Mouse (Mus musculus): ENCODE measurements around the gene Nfs1.
A peak's percentile ranks its signal among the peaks of the same experiment; 100 is the strongest.
"Not testable (repeated sequence)": the region's sequence is repeated elsewhere in the genome, so short reads cannot be mapped to it uniquely, and the experiment has no call there.

Nfs1 gene

DNA sequence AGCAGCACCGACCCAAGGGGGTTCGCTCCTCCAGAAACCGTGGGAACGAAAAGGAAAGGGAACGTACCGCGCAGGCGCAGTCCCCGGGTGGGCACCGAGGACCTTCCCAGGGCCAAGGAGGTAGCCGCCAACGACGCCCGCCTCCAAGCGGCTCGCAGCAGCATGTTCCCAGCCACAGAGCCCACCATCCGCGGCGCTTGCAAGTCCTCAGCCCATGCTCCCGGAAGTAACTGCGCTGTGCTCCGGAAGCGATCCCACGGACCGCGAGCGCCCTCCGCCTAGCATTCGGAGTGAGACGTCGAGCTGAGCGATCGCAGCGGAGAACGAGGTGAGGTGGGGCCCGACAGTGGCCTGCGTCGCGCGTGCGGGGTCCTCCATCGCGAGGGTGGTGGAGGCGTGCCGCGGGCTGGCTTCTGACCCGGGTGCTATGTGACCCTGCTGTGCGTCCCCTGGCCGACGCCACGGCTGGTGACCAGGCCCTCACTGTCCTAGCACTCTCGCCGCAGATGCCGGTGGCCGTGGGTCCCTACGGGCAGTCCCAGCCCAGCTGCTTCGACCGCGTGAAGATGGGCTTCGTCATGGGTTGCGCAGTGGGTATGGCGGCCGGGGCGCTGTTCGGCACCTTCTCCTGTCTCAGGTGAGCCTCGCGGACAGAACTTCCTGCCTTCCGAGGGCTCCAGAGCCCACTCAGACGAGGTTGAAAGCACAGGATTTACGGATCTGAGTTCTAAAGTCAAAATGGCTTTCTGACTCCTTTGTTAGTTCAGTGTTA lies at the start of gene Nfs1, which contains the start of gene Romo1:
Nfs1 (minus strand) TSS at position 234 of the 772 bp plus-strand sequence.
Romo1 (plus strand) TSS at position 87 of the 772 bp plus-strand sequence.
- DNase-seq: peak; percentile 93

GRCm38 (mm10) chr2:156193066-156193862 lies 49.3 kb upstream of the Nfs1 start:
- DNase-seq: no peak

- no peak for DNase-seq
These were observed 48.1 kb upstream of the Nfs1 start for GRCm38 (mm10) chr2:156192068-156192467.

DNA sequence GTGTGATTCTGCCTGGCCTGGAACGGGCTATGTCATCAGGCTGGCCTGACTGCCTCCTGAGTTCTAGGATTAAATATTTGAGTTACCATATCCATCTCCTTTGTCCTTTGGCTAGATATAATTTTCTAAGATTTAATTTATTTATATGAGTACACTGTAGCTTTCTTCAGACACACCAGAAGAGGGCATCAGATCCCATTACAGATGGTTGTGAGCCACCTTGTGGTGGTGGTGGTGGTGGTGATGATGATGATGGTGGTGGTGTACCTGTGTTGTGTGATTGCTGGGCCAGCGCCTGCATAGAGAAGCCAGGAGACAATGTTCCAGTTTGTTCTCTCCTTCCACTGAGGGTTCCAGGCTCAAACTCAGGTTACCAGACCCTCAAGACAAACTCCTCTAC lies 47.6 kb upstream of the Nfs1 start:
- no peak for DNase-seq

DNA sequence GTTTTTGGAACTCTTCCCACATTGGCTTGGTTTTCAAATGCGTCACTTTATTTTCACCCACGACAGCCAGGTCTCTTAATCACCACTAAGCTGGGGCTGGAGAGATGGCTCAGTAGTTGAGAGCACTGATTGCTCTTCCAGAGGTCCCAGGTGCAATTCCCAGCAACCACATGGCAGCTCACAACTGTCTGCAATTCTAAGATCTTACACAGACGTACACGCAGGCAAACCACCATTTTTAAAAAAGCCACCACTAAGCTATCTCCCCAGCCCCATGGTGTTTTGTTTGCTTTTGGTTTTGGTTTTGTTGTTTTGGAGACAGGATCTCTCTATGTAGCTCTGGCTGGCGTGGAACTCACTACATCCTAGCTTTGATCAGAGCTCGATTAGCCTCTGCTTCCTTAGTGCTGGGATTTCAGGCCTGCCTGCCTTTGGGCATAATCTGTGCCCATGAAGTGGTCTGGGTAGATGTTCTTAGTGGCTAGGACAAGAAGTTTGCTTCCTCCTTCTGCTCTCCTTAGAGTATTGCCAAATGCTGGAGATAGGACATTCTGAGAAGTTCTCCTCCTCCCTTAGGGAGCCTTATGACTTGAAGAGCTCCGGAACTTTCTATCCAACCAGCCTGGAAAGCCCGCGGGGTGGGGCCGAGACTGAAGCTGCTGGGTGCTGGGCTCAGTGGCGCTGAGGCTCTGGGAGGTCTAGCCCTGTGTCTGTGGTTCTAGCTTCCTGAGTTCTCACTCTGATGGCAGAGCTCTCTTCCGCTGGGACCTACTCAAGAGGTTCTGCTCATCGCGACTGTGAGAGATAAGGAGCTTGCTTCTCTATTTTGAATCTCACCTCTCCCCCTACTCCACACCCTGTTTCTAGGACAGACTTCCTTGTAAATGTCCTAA lies 46.3 kb upstream of the Nfs1 start:
- DNase-seq: no peak

- not testable (repeated sequence) for DNase-seq
These were observed 45.3 kb upstream of the Nfs1 start for GRCm38 (mm10) chr2:156189241-156189640.

GRCm38 (mm10) chr2:156181592-156181991 lies 37.6 kb upstream of the Nfs1 start:
- DNase-seq: no peak

DNA sequence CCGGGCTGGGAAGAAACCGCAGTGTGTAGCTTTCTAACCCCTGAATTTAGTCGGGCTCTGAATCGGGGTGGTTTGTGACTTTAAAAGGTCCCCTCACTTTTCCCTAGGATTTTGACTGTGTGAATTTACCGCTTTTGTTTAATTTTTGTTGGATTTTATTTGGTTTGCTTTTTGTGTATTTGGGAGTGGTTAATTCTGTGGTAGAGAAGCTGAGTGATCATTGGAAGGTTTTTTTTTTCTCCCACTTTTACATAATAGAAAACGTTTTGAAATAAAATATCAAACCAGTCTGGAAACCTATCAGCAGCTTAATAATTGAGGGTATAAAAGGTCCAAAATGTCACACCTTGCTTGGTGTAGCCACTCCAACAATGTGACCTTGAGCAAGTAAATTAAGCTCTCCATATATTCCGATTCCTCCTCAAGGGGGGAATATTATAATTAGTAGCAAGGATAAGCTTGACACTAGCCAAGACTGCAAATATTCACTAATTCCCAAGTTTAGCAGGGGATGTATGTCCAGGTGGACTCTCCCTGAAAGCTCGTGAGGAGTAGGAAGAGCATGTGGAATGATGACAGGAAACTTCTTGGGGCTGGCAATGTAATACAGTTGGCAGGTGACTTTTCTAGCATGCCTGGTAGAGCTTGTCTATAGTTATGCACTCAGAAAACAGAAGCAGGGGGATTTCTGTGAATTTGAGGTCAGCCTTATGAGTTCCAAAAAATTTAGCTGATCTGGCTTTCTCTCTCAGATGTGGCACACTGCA lies 37.0 kb upstream of the Nfs1 start:
- DNase-seq: no peak

DNA sequence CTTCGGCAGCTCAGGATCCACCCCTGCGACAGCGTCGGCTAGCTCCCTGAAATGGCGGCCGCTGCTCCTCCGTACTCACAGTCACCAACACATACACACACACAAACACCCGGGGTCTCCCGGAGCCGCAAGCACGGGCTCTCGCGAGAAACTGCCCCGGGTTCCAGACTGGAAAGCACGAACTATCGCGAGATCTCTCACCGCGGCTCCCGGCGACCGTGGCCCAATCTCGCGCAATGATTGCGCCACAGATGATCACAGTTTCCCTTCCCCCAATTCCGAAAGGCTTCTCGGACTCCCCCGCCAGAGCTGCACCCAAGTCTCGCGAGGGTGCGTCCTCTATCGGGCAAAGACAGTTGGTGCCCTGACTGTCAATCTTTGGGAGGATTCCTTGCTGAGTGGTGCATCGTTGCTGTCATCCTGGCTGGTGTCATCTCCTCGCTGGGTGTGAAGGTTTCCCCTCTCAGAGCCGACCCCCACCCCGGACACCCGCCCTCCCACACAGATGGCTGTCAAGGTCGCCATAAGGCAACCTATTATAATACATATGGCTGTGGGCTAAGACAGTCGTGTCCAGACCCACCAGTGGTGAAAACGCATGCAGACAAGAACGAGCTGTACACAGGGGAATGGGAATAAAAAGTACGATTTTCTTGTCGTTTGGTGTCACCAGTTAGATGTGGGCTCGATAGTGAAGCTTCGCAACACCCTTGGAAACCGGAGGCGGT lies 36.3 kb upstream of the Nfs1 start, which contains the start of gene Rbm39:
Rbm39 (minus strand) TSS at position 145 of the 728 bp plus-strand sequence.
- DNase-seq: peak; percentile 100

DNA sequence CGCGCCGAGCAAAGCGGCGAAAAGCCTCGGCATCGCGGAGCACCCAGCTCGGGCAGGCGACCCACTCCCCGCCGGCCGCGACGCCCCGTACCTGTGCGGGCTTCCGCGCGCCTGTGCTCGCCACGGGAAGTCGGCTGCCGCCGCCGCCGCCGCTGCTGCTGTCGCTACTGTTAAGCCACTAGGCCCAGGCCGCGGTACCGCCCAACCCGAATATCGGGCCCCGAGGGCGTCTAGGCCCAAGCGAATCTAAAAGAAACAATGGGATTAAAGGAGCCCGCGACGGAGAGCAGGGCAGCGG lies 35.8 kb upstream of the Nfs1 start:
- no peak for DNase-seq

- peak; percentile 84 for DNase-seq
These were observed 35.2 kb upstream of the Nfs1 start for GRCm38 (mm10) chr2:156179046-156179795.

DNA sequence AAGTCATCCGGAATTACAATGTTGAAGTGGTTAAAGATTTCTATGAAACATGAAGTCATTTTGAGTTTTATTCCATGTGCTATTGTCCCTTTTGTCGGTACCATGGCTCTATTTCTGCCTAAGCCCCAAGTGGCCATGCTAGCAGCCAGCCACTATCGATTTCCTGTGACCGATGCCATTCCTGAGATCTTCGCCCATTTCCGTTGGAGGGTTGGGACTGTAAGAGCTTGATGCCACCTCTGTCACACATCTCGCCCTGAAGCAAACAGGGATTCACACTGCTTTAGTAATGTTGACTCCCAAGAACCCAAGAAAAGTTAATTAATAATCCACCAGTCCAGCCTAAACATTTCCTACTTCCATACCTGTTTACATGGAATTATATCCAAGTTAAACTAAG lies 33.7 kb upstream of the Nfs1 start:
- DNase-seq: no peak

- no peak for DNase-seq
These were observed 33.1 kb upstream of the Nfs1 start for GRCm38 (mm10) chr2:156177079-156177478.

- DNase-seq: no peak
These were observed 22.6 kb upstream of the Nfs1 start for GRCm38 (mm10) chr2:156166557-156166956.

DNA sequence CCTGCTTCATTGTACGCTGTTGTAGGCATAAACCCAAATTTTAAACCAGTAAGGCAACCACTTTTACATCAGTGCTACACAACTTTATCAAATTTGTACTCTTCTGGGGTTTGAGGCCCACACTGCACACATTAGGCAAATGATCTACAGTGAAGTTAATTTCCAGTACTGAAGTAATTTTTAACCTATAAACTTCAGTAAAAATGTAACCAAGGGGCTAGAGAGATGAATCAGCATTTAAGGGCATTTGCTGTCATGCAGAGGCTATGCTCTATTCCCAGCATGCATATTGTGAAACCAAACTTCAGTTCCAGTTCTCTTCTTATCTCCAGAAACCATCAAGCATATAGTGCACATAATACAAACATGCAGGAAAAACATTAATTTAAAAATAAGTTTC lies 21.5 kb upstream of the Nfs1 start:
- DNase-seq: no peak

DNA sequence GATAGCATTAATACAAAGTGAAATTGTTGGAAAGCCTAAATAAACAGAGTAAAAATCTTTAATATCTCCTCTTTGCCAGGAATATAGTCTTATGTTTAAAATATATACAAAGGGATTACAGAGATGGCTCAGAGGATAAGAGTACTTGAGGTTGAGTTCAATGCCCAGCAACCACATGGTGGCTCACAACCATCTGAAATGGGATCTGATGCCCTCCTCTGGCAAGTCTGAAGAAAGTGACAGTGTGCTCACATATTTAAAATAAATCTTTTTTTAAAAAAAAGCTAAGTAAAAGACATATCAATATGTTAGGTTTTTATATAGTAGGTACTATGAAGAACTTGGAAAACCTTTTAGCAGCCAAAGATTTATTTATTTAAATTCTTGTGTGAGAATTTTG lies 7.6 kb upstream of the Nfs1 start:
- no peak for DNase-seq

DNA sequence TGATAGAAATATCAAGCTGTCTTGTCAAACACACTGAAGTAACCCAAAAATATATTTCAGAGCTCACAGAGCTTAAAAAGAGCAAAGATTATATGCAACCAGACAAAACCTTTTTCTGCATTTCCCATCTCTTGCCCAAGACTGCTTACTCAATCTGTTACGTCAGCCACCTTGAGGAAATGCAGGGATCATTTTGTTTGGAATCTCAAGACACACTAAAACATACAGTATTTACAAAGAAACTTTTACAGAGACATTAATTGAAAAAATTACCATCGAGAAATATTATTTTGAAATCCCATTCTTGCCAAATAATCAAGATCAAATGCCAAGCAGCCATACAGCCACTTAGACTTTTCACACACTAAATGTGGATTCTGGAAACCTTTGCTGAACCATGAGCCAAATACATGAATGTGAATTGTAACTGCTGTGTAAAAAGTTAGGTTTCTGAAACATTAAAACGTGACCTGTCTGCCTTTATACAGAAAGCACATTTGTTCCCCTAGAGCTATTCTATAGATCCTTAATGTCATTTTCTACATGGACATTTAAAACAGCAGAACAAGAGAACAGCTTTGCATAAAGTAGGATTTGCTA lies 3.4 kb upstream of the Nfs1 start:
- DNase-seq: no peak

DNA sequence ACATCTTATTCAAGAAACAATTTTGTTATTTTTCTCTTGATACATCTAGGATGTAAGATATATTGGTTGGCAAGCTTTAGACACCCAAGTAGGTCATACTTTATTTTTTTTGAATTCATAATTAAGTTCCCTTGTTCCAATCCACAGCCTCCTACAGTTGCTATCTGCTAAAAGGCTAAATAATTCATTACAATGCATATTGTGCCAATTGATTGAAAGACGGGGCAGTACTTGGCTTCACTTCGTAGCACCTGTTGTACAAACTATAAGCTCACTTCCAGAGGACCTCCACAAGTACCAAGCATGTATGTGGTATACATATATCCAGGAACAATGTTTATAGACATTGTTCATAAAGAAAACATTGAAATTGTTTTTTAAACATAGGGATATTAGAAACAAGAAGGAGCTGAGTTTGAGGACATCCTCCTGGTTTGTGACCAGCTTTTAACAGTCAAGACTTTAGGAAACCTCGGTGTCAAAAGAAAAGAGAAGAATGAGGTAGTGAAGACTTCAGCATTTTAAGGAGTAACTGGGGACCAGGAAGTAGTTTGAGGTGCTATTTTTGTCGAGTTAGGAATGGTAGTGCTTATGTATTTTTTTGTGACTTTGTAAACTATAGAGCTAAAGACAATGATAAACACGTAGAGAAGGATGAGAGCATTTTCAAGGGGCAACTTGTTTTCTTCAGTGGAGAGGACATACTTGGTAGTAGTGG lies 2.4 kb upstream of the Nfs1 start:
- no peak for DNase-seq

GRCm38 (mm10) chr2:156145486-156146130 lies 1.6 kb upstream of the Nfs1 start:
- DNase-seq: no peak
